Mouse (Mus musculus): Measurements from ENCODE around the gene Mettl21e. TPM values are rescaled to one million over a fixed set of nuclear protein-coding genes. Genes with fewer than 3 reads are reported as not detected.

The Mettl21e gene
- total RNA-seq, 1 experiment from 2014 or later: not detected

Other genes with a start within 250 kb of the Mettl21e start
- gene Mettl21c, start 198.9 kb downstream of the Mettl21e start, total RNA-seq (2021): not detected in 2 replicates
- 0.09 TPM in 1 of 2 replicates, not detected in the other for gene Gm8251, start 157.0 kb downstream of the Mettl21e start, total RNA-seq (2021)
- 9.8 and 10.5 TPM in 2 replicates for gene Tex30, start 116.5 kb downstream of the Mettl21e start, total RNA-seq (2021)
- gene Kdelc1, start 100.2 kb downstream of the Mettl21e start, total RNA-seq (2021): 22.0 and 25.6 TPM in 2 replicates
- 20.8 and 26.5 TPM in 2 replicates for gene Bivm, start 100.0 kb downstream of the Mettl21e start, total RNA-seq (2021)
- 20.2 and 21.3 TPM in 2 replicates for gene Ercc5, start 71.2 kb downstream of the Mettl21e start, total RNA-seq (2021)